Mouse (Mus musculus) G1E (cell line): ENCODE data around the gene Oprd1.

Experiments
- CTCF ChIP-seq: IDR thresholded peaks from 2 replicates; pipeline ENCODE4 v1.5.1; 2012; ENCODE audit warnings: low read depth, low read length, inconsistent platforms, mixed read lengths
- POLR2AphosphoS5 ChIP-seq: IDR thresholded peaks from 2 replicates; pipeline ENCODE4 v1.6.1; 2012; ENCODE audit warnings: low read depth, low read length, inconsistent platforms; ENCODE audit not compliant: insufficient replicate concordance

DNA sequence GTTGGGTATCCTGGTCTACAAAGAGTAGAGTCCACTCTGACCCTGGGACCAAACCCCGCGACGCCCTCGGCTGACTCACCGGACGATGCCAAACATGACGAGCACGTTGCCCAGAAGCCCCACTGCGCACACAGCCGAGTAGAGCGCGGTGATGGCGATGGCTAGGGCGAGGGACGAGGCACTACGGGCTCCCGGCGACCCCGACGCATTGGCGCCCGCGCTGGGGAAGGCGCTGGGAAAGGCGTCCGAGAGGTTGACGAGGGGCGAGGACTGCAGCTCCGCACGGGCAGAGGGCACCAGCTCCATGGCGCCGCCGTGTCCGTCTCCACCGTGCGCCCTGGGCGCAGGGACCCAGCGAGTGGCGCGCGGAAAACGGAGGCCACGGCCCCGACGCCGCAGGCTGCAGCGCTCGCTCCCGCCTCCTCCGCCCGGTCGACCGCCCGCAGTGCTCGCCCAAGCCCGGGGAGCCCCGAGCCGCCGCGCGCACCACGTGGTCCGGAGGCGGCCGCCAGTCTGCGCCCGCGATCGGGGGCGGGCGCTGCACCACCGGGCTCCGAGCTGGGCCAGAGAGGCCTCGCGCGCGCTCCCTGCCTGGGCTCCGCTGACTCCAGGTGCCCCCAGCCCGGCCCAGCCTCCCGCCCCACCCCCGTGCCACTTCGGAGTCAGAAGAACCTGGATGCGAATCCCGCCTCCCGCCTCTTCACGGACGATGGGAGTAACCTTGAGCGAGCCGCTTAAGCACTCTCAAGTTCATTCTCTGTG, at the start of gene Oprd1:
- TF ChIP-seq CTCF (no peak), POLR2AphosphoS5 (no peak)
